Mouse (Mus musculus) thymus, postnatal 0 days (tissue): ENCODE data around the gene Srsy. TPM values are rescaled to one million over a fixed set of nuclear protein-coding genes. Genes with fewer than 3 reads are reported as not detected.
"Not testable (repeated sequence)": the region's sequence is repeated elsewhere in the genome, so short reads cannot be mapped to it uniquely, and the experiment has no call there.

Experiments
- DNase-seq: peaks from one replicate; pipeline ENCODE4 v3.0.0-alpha.2; 2015; ENCODE audit warnings: low spot score
- polyA plus RNA-seq: library from polyadenylated mRNA; unstranded; fragments of >200 nt; fragmentation: Nextera tagmentation; extraction: Ambion mirVana; gene quantifications from 2 replicates; pipeline ENCODE4 v1.2.1, GENCODE M21; 2015

Srsy gene
- polyA plus RNA-seq = not detected in 2 replicates

DNA sequence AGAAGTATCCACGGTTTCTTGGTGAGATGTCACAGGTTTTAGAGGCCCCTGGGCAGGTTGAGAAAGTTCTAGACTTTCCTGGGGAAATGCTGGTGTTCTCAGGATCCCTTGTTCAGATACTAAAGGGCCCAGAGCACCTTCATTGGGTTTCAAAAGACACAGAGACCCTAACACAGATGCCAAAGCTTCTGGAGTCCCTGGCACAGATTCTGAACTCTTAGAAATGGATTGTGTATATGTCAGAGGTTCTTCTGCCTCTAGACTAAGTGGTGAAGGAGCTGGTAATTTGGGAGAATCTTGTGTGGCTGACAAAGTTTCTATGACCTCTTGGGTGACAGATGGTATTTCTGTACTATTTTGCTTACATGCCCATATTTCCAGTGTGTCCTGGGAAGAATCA lies at the start of gene Srsy:
TSS of gene Srsy (minus strand) at position 101 of the 400 bp plus-strand sequence.
- DNase-seq = not testable (repeated sequence)

Other genes starting within 250 kb of the Srsy start
- gene Gm21904, start 91.1 kb downstream of the Srsy start, polyA plus RNA-seq = not detected in 2 replicates
- gene Gm20772, start 62.6 kb downstream of the Srsy start, polyA plus RNA-seq = not detected in 2 replicates
- gene Gm20831, start 62.6 kb downstream of the Srsy start, polyA plus RNA-seq = not detected in 2 replicates
- gene Gm21764, start 124.5 kb upstream of the Srsy start, polyA plus RNA-seq = not detected in 2 replicates
- gene Ssty1, start 151.8 kb upstream of the Srsy start, polyA plus RNA-seq = not detected in 2 replicates